Mouse (Mus musculus) forebrain, embryonic 12.5 days (tissue): Measurements from ENCODE around the gene Siglece. TPM values are rescaled to one million over a fixed set of nuclear protein-coding genes. Genes with fewer than 3 reads are reported as not detected.
A peak's percentile ranks its signal among the peaks of the same experiment; 100 is the strongest.

Experiments
- ATAC-seq: fragments of 200-750 bp; cut with Nextera tagmentation; 2 replicates; pipeline ENCODE4 v1.8.0; 2017; ENCODE audit warnings: moderate TSS enrichment; ENCODE audit not compliant: low FRiP score
- H3K27ac ChIP-seq: fragments of 300-500 bp; sonication (generic); 2 replicates; pipeline ENCODE4 v1.5.1; 2016; ENCODE audit warnings: mild to moderate bottlenecking
- H3K27me3 ChIP-seq: fragments of 300-500 bp; sonication (generic); 2 replicates; pipeline ENCODE4 v1.6.1; 2016; ENCODE audit warnings: mild to moderate bottlenecking
- H3K36me3 ChIP-seq: fragments of 300-500 bp; sonication (generic); replicated peaks from 2 replicates; pipeline ENCODE4 v1.6.1; 2016; ENCODE audit warnings: mild to moderate bottlenecking
- H3K4me1 ChIP-seq: fragments of 300-500 bp; sonication (generic); 2 replicates; pipeline ENCODE4 v1.6.1; 2016
- H3K4me2 ChIP-seq: fragments of 300-500 bp; sonication (generic); 2 replicates; pipeline ENCODE4 v1.6.1; 2016; ENCODE audit warnings: mild to moderate bottlenecking, moderate library complexity
- H3K4me3 ChIP-seq: fragments of 300-500 bp; sonication (generic); replicated peaks from 2 replicates; pipeline ENCODE4 v1.5.1; 2016; ENCODE audit warnings: mild to moderate bottlenecking
- H3K9ac ChIP-seq: fragments of 300-500 bp; sonication (generic); 2 replicates; pipeline ENCODE4 v1.6.1; 2016; ENCODE audit warnings: mild to moderate bottlenecking
- H3K9me3 ChIP-seq: fragments of 300-500 bp; sonication (generic); 2 replicates; pipeline ENCODE4 v1.6.1; 2016
- WGBS: fragments of 180-500 bp; shearing (Covaris S2); methylation state at CpG from one replicate; pipeline ENCODE4 v1.1.7; 2016; 5-methylcytosine and 5-hydroxymethylcytosine counted together
- polyA plus RNA-seq: library from polyadenylated mRNA; unstranded; fragments of >200 nt; fragmentation: Nextera tagmentation; extraction: Ambion mirVana; gene quantifications from 2 replicates; pipeline ENCODE4 v1.2.1, GENCODE M21; 2016

The Siglece gene
- polyA plus RNA-seq, 1 experiment from 2014 or later, result 0.17 TPM

- no peaks in the 10 kb centered on the region for H3K4me1 ChIP-seq
- H3K27me3 ChIP-seq, result no peaks in the 10 kb centered on the region
- H3K36me3 ChIP-seq, result no peaks in the 10 kb centered on the region
- no peak overlapping the region for H3K27ac ChIP-seq
- WGBS, result 86% methylated on average over 7 of the region's 7 CpGs
- H3K4me3 ChIP-seq, result no peak overlapping the region
- no peak overlapping the region for H3K4me2 ChIP-seq
- H3K9me3 ChIP-seq, result no peaks in the 10 kb centered on the region
- no peak overlapping the region for H3K9ac ChIP-seq
- no peak for ATAC-seq
These were observed 37.0 kb downstream of the Siglece start for GRCm38 (mm10) chr7:43622927-43623326.

GRCm38 (mm10) chr7:43613816-43614551, 46.0 kb downstream of the Siglece start:
- H3K4me3 ChIP-seq, result no peak overlapping the region
- H3K4me1 ChIP-seq, result no peaks in the 10 kb centered on the region
- no peak overlapping the region for H3K27ac ChIP-seq
- H3K4me2 ChIP-seq, result no peak overlapping the region
- H3K27me3 ChIP-seq, result no peaks in the 10 kb centered on the region
- no peaks in the 10 kb centered on the region for H3K9me3 ChIP-seq
- 91% methylated on average over 14 of the region's 14 CpGs for WGBS
- H3K36me3 ChIP-seq, result no peaks in the 10 kb centered on the region
- H3K9ac ChIP-seq, result no peak overlapping the region
- ATAC-seq, result no peak

GRCm38 (mm10) chr7:43608316-43608824, 51.6 kb downstream of the Siglece start:
- Histone ChIP-seq H3K27ac (no peak overlapping the region), H3K27me3 (no peaks in the 10 kb centered on the region), H3K36me3 (no peaks in the 10 kb centered on the region), H3K4me1 (no peaks in the 10 kb centered on the region; the same call in 1 of the 2 replicates), H3K4me2 (no peak overlapping the region), H3K9me3 (no peaks in the 10 kb centered on the region), H3K4me3 (no peak overlapping the region), H3K9ac (no peak overlapping the region)
- no peak for ATAC-seq
- 82% methylated on average over 7 of the region's 7 CpGs for WGBS

- no peak for ATAC-seq
- Histone ChIP-seq H3K9ac (no peak overlapping the region), H3K27ac (no peak overlapping the region), H3K27me3 (no peaks in the 10 kb centered on the region), H3K4me3 (peak overlapping the region; percentile 46; the same call in 1 of the 2 replicates), H3K9me3 (no peaks in the 10 kb centered on the region), H3K4me2 (peak overlapping the region; percentile 87), H3K4me1 (no peaks in the 10 kb centered on the region; the same call in 1 of the 2 replicates), H3K36me3 (no peaks in the 10 kb centered on the region)
- 51% methylated on average over 5 of the region's 5 CpGs for WGBS
These were observed 52.1 kb downstream of the Siglece start for GRCm38 (mm10) chr7:43607743-43608287.

- no peaks in the 10 kb centered on the region for H3K27me3 ChIP-seq
- peak within 1 kb of the TSS; percentile 45; the same call in 1 of the 2 replicates for H3K9ac ChIP-seq
- 17% methylated on average over 41 of the region's 41 CpGs for whole genome bisulfite sequencing
- peak within 1 kb of the TSS; percentile 87 for H3K4me2 ChIP-seq
- H3K4me1 ChIP-seq, result peaks cover 5% of the 10 kb centered on the region
- no peaks in the 10 kb centered on the region for H3K36me3 ChIP-seq
- ATAC-seq, result peak; percentile 87
- no peaks in the 10 kb centered on the region for H3K9me3 ChIP-seq
- peak within 1 kb of the TSS; percentile 46 for H3K4me3 ChIP-seq
- H3K27ac ChIP-seq, result no peak within 1 kb of the TSS
These were observed 52.8 kb downstream of the Siglece start, which contains the start of gene Zfp819 for GRCm38 (mm10) chr7:43606896-43607742. Gene Zfp819 (plus strand): TSS chr7:43607169.

- no peak overlapping the region for H3K9ac ChIP-seq
- H3K36me3 ChIP-seq, result no peaks in the 10 kb centered on the region
- WGBS, result 24% methylated on average over 5 of the region's 5 CpGs
- H3K27me3 ChIP-seq, result no peaks in the 10 kb centered on the region
- H3K9me3 ChIP-seq, result no peaks in the 10 kb centered on the region
- peaks cover 11% of the 10 kb centered on the region for H3K4me1 ChIP-seq
- ATAC-seq, result no peak
- no peak overlapping the region for H3K4me2 ChIP-seq
- no peak overlapping the region for H3K4me3 ChIP-seq
- no peak overlapping the region for H3K27ac ChIP-seq
These were observed 58.1 kb downstream of the Siglece start for GRCm38 (mm10) chr7:43601884-43602283.

Other genes with a start within 250 kb of the Siglece start
- not detected in 2 replicates for gene Lim2, start 232.5 kb downstream of the Siglece start, polyA plus RNA-seq
- gene Nkg7, start 223.1 kb downstream of the Siglece start, polyA plus RNA-seq, result 0.51 TPM in 1 of 2 replicates, not detected in the other
- gene Cldnd2, start 219.4 kb downstream of the Siglece start, polyA plus RNA-seq, result not detected in 2 replicates
- 151 and 161 TPM in 2 replicates for gene Etfb, start 216.1 kb downstream of the Siglece start, polyA plus RNA-seq
- gene Gm45233, start 216.0 kb downstream of the Siglece start, polyA plus RNA-seq, result 0.47 TPM in 1 of 2 replicates, not detected in the other
- 3.1 and 5.0 TPM in 2 replicates for gene Vsig10l, start 197.0 kb downstream of the Siglece start, polyA plus RNA-seq
- gene Iglon5, start 170.1 kb downstream of the Siglece start, polyA plus RNA-seq, result 2.5 and 2.8 TPM in 2 replicates
- not detected in 2 replicates for gene 4931406B18Rik, start 154.2 kb downstream of the Siglece start, polyA plus RNA-seq
- gene Cd33, start 115.7 kb downstream of the Siglece start, polyA plus RNA-seq, result 0.56 and 0.69 TPM in 2 replicates
- 7.5 and 7.8 TPM in 2 replicates for gene Zfp658, start 97.9 kb downstream of the Siglece start, polyA plus RNA-seq
- 14.6 and 17.1 TPM in 2 replicates for gene Zfp719, start 80.6 kb downstream of the Siglece start, polyA plus RNA-seq
- gene Zfp819, start 53.0 kb downstream of the Siglece start, polyA plus RNA-seq, result 0.61 and 0.73 TPM in 2 replicates
- not detected in 2 replicates for gene Ceacam18, start 25.5 kb downstream of the Siglece start, polyA plus RNA-seq
- gene Ctu1, start 11.9 kb upstream of the Siglece start, polyA plus RNA-seq, result 16.9 and 17.8 TPM in 2 replicates
- gene Klk14, start 30.3 kb upstream of the Siglece start, polyA plus RNA-seq, result not detected in 2 replicates
- gene Klk13, start 52.4 kb upstream of the Siglece start, polyA plus RNA-seq, result 0.10 TPM in 1 of 2 replicates, not detected in the other
- gene Klk12, start 108.7 kb upstream of the Siglece start, polyA plus RNA-seq, result not detected in 2 replicates
- gene Klk11, start 114.4 kb upstream of the Siglece start, polyA plus RNA-seq, result not detected in 2 replicates
- 0.28 TPM in 1 of 2 replicates, not detected in the other for gene Klk10, start 120.9 kb upstream of the Siglece start, polyA plus RNA-seq
- gene Klk9, start 131.7 kb upstream of the Siglece start, polyA plus RNA-seq, result not detected in 2 replicates
- 5.0 and 5.3 TPM in 2 replicates for gene Klk8, start 137.4 kb upstream of the Siglece start, polyA plus RNA-seq
- not detected in 2 replicates for gene Klk7, start 151.1 kb upstream of the Siglece start, polyA plus RNA-seq
- gene Klk6, start 164.3 kb upstream of the Siglece start, polyA plus RNA-seq, result not detected in 2 replicates
- 0.41 TPM in 1 of 2 replicates, not detected in the other for gene Klk5, start 181.8 kb upstream of the Siglece start, polyA plus RNA-seq
- gene Klk4, start 221.0 kb upstream of the Siglece start, polyA plus RNA-seq, result not detected in 2 replicates